Mouse (Mus musculus): ENCODE data around the gene Stk40. TPM values are rescaled to one million over a fixed set of nuclear protein-coding genes. Genes with fewer than 3 reads are reported as not detected.

Gene Stk40
- polyA plus RNA-seq, 1 experiment from 2014 or later, result 27.1 TPM

GRCm38 (mm10) chr4:126131290-126132121, 27.7 kb downstream of the Stk40 start:
- peaks cover 34% of the 10 kb centered on the region for H3K4me1 ChIP-seq (replicated peaks; ENCODE audit: insufficient read depth, low read length)
- peak; percentile 74 for DNase-seq (ENCODE audit: low spot score)
- no peak for TF ChIP-seq CTCF (IDR thresholded peaks at IDR 0.05; ENCODE audit: low read depth)

GRCm38 (mm10) chr4:126132636-126133264, 29.0 kb downstream of the Stk40 start:
- no peak overlapping the region for H3K4me3 ChIP-seq (replicated peaks; ENCODE audit: low read depth, low read length)
- H3K27me3 ChIP-seq (ENCODE audit: insufficient read depth, low read length), result no peaks in the 10 kb centered on the region
- ATAC-seq (replicated peaks; ENCODE audit: low FRiP score, low read depth), result no peak
- no peak for TF ChIP-seq CTCF (IDR thresholded peaks at IDR 0.05; ENCODE audit: low read depth)
- H3K4me2 ChIP-seq (ENCODE audit: low read length), result no peak overlapping the region
- peaks cover 34% of the 10 kb centered on the region for H3K4me1 ChIP-seq (replicated peaks; ENCODE audit: insufficient read depth, low read length)
- WGBS, result 52% methylated on average over 6 of the region's 6 CpGs
- peak overlapping the region; percentile 87 for H3K27ac ChIP-seq
- no peak overlapping the region for H3K9ac ChIP-seq (ENCODE audit: low read depth, low read length)
- peaks cover 40% of the 10 kb centered on the region for H3K36me3 ChIP-seq (ENCODE audit: insufficient read depth, low read length)
- DNase-seq (ENCODE audit: low spot score), result no peak
- H3K9me3 ChIP-seq (replicated peaks; ENCODE audit: low read length), result no peaks in the 10 kb centered on the region

More at GRCm38 (mm10) chr4:126131290-126132121, 27.7 kb downstream of the Stk40 start:
- peak overlapping the region; percentile 87 for H3K27ac ChIP-seq
- H3K36me3 ChIP-seq (ENCODE audit: insufficient read depth, low read length), result peaks cover 33% of the 10 kb centered on the region
- no peaks in the 10 kb centered on the region for H3K27me3 ChIP-seq (ENCODE audit: insufficient read depth, low read length)
- H3K9me3 ChIP-seq (replicated peaks; ENCODE audit: low read length), result no peaks in the 10 kb centered on the region
- no peak overlapping the region for H3K4me3 ChIP-seq (replicated peaks; ENCODE audit: low read depth, low read length)
- H3K4me2 ChIP-seq (ENCODE audit: low read length), result no peak overlapping the region
- 44% methylated on average over 10 of the region's 10 CpGs for WGBS
- no peak overlapping the region for H3K9ac ChIP-seq (ENCODE audit: low read depth, low read length)
- peak; percentile 64 for ATAC-seq (replicated peaks; ENCODE audit: low FRiP score, low read depth)

GRCm38 (mm10) chr4:126134236-126134635, 30.5 kb downstream of the Stk40 start:
- Histone ChIP-seq H3K4me1 (replicated peaks; ENCODE audit: insufficient read depth, low read length) (peaks cover 34% of the 10 kb centered on the region), H3K4me2 (ENCODE audit: low read length) (no peak overlapping the region), H3K36me3 (ENCODE audit: insufficient read depth, low read length) (peaks cover 37% of the 10 kb centered on the region), H3K27ac (no peak overlapping the region), H3K4me3 (replicated peaks; ENCODE audit: low read depth, low read length) (no peak overlapping the region), H3K9me3 (replicated peaks; ENCODE audit: low read length) (no peaks in the 10 kb centered on the region), H3K9ac (ENCODE audit: low read depth, low read length) (no peak overlapping the region), H3K27me3 (ENCODE audit: insufficient read depth, low read length) (no peaks in the 10 kb centered on the region)
- 93% methylated on average over 4 of the region's 4 CpGs for WGBS
- no peak for TF ChIP-seq CTCF (IDR thresholded peaks at IDR 0.05; ENCODE audit: low read depth)
- ATAC-seq (replicated peaks; ENCODE audit: low FRiP score, low read depth) (no peak), DNase-seq (ENCODE audit: low spot score) (no peak)

GRCm38 (mm10) chr4:126134639-126135038, 30.9 kb downstream of the Stk40 start:
- DNase-seq (ENCODE audit: low spot score) (no peak), ATAC-seq (replicated peaks; ENCODE audit: low FRiP score, low read depth) (no peak)
- H3K4me3 ChIP-seq (replicated peaks; ENCODE audit: low read depth, low read length), result no peak overlapping the region
- H3K9ac ChIP-seq (ENCODE audit: low read depth, low read length), result no peak overlapping the region
- peaks cover 32% of the 10 kb centered on the region for H3K4me1 ChIP-seq (replicated peaks; ENCODE audit: insufficient read depth, low read length)
- peaks cover 38% of the 10 kb centered on the region for H3K36me3 ChIP-seq (ENCODE audit: insufficient read depth, low read length)
- no peak for TF ChIP-seq CTCF (IDR thresholded peaks at IDR 0.05; ENCODE audit: low read depth)
- H3K27me3 ChIP-seq (ENCODE audit: insufficient read depth, low read length), result no peaks in the 10 kb centered on the region
- no peak overlapping the region for H3K4me2 ChIP-seq (ENCODE audit: low read length)
- no peaks in the 10 kb centered on the region for H3K9me3 ChIP-seq (replicated peaks; ENCODE audit: low read length)
- H3K27ac ChIP-seq, result no peak overlapping the region
- 79% methylated on average over 4 of the region's 4 CpGs for WGBS

DNA sequence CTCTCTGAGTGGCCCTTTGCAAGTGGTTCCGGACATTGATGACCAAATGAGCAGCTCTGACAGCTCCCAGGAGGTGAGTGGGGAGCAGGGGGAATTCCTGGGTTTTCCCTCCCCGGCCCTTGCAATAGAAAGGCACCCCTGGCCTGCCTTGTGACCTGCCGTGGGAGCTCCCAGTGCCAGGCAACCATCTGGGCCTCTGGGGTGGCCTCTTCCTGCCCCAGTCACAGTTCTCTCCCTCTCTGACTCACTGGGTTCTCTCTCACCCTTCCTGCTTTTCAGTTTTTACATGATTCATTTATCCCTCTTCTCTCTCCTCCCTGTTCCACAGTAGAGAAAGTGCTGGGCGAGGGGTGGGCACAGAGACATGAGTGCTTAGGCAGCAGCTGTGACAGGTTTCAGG, 34.0 kb downstream of the Stk40 start:
- ATAC-seq (replicated peaks; ENCODE audit: low FRiP score, low read depth), result no peak
- Histone ChIP-seq H3K27ac (no peak overlapping the region), H3K4me2 (ENCODE audit: low read length) (no peak overlapping the region), H3K27me3 (ENCODE audit: insufficient read depth, low read length) (no peaks in the 10 kb centered on the region), H3K4me3 (replicated peaks; ENCODE audit: low read depth, low read length) (no peak overlapping the region), H3K9me3 (replicated peaks; ENCODE audit: low read length) (no peaks in the 10 kb centered on the region), H3K36me3 (ENCODE audit: insufficient read depth, low read length) (peaks cover 43% of the 10 kb centered on the region), H3K4me1 (replicated peaks; ENCODE audit: insufficient read depth, low read length) (peaks cover under 1% of the 10 kb centered on the region; the same call in 1 of the 2 replicates), H3K9ac (ENCODE audit: low read depth, low read length) (no peak overlapping the region)
- 80% methylated on average over 4 of the region's 4 CpGs for WGBS
- TF ChIP-seq CTCF (IDR thresholded peaks at IDR 0.05; ENCODE audit: low read depth), result no peak
- no peak for DNase-seq (ENCODE audit: low spot score)

GRCm38 (mm10) chr4:126141021-126141420, 37.3 kb downstream of the Stk40 start:
- Histone ChIP-seq H3K9ac (ENCODE audit: low read depth, low read length) (no peak overlapping the region), H3K27ac (peak overlapping the region; percentile 20; the same call in 1 of the 2 replicates), H3K4me2 (ENCODE audit: low read length) (no peak overlapping the region), H3K36me3 (ENCODE audit: insufficient read depth, low read length) (peaks cover 36% of the 10 kb centered on the region), H3K9me3 (replicated peaks; ENCODE audit: low read length) (no peaks in the 10 kb centered on the region), H3K27me3 (ENCODE audit: insufficient read depth, low read length) (no peaks in the 10 kb centered on the region), H3K4me1 (replicated peaks; ENCODE audit: insufficient read depth, low read length) (peaks cover 5% of the 10 kb centered on the region; the same call in 1 of the 2 replicates), H3K4me3 (replicated peaks; ENCODE audit: low read depth, low read length) (no peak overlapping the region)
- DNase-seq (ENCODE audit: low spot score), result no peak
- TF ChIP-seq CTCF (IDR thresholded peaks at IDR 0.05; ENCODE audit: low read depth), result no peak
- ATAC-seq (replicated peaks; ENCODE audit: low FRiP score, low read depth), result no peak
- 64% methylated on average over 5 of the region's 5 CpGs for WGBS
